Mouse (Mus musculus): ENCODE measurements around the gene Rpia. TPM values are rescaled to one million over a fixed set of nuclear protein-coding genes. Genes with fewer than 3 reads are reported as not detected.

The Rpia gene
- total RNA-seq, 2 experiments from 2014 or later = 8.1 to 8.8 TPM

DNA sequence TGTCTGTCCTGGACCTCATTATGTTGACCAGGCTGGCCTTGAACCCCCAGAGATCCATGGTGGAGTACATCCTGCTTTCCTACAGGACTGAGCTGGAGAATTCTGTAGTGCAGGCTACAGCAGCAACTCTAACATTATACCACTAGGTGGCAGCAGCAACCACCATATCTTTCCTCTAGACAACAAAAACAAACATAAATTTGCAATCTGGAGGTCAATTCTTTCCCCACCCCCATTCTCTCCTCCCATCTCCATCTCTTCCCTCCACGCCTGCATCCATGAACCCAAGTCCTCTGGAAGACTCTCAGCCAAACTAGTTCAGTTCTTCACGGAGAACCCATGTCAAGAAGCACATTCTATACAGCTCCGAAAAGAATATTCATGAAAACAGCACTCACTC, 12.6 kb upstream of the Rpia start:
- DNase-seq = peak; percentile 26

DNA sequence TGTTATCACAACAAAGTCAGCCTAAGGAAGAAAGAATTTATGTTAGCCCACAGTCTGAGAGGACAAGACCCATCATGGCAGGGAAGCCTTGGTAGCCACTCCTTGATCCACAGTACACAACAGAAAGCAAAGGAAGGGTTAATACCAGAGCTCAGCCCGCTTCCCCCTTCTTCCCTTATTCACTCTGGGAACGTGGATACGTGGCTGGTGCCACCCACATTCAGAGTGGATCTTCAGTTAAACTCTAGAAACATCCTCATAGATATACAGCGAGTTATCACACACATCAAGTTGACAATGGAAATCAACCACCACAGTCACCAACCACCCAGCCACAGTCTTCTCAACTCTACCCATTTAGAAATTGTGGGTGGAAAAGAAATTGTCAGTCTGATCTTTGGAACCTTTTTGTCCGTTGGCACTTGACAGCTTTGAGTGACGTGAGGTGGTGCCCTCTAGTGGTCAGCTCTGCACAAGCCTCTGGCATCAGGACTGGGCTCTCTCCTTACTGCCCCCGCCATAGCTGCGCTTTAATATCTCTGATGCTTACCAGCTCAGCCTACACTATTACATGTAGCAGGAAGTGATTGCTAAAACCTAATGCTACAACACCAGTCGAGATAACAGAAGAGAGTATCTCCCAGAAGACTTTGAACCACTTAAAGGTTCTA, 5.7 kb upstream of the Rpia start:
- peak; percentile 76 for DNase-seq

DNA sequence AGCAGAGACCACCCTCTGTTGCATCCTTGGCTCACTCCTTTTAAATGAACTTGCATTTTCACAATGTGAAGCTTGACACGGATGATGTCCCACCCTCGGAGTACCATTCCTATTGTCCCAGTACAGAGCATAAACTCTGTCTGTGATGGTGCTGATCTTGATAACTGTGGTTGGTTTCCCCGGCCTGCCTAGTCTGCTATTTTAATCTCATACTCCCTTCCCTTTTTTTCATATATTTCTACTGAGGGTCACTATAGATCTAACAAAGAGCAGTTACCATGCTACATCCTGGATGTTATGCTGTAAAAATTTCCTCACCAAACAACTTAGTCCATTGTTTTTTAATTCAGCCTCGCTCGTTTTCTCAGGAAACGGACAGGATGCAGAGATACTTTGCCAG, 4.9 kb upstream of the Rpia start:
- no peak for DNase-seq

DNA sequence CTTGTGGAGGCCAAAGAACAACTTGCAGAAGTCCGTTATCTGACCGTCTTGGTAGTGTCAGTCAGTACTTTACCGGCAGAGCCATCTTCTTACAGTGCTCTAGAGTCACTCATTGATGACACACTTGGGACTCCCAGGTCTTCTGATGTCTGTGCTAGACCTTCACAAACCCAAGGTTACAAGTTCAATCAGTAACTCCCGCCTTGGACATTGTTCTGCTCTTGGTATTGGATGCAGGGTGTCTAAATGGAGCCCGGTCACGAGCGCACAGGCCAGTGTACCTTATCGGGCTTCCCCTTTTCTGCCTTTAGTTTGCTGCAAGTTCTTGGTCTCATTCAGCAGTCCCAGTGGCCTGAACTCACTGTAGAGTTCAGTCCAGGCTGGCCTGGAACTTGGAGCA, 612 bp upstream of the Rpia start:
- DNase-seq = no peak

DNA sequence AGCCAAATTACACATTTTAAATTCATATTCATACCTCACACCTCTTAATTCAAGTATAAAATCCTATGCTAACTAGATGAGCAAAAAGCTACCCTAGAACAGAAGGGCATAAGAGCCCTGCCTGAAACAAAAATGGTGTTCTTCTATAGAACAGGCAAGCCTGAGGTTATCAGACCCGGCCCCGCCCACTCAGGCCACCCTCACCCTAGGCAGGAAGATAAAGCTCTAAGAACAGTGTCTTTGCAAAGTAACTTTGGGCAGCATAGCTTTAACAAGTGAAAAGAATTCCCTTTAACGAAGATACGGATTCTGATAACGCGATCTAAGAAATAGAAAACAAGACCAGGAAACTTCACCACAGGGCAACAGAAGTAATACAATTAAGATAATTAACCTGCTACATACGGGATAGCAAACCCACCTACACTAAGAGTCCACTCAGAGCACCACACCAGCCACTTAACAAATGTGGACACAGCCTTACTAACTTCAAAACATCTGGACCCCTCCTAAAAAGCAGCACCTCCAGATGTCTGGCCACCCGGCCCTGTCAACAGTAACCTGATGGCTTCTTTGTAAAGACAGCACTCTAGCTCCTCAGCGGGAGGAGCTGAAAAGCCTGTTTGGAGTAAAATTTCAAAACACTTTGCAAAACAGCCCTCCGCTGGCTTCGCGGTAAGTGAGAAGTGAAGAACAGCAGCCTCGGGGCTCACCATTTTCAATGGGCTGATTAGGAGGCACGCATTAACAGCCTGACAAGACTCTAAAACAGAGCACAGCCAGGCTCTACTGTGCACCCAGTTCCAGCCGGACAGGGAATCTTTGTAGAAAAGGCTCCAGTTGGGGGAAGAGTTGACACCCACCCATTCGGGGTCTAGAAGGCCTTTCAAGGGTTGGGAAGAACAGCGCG, 925 bp downstream of the Rpia start:
- peak; percentile 29 for DNase-seq

DNA sequence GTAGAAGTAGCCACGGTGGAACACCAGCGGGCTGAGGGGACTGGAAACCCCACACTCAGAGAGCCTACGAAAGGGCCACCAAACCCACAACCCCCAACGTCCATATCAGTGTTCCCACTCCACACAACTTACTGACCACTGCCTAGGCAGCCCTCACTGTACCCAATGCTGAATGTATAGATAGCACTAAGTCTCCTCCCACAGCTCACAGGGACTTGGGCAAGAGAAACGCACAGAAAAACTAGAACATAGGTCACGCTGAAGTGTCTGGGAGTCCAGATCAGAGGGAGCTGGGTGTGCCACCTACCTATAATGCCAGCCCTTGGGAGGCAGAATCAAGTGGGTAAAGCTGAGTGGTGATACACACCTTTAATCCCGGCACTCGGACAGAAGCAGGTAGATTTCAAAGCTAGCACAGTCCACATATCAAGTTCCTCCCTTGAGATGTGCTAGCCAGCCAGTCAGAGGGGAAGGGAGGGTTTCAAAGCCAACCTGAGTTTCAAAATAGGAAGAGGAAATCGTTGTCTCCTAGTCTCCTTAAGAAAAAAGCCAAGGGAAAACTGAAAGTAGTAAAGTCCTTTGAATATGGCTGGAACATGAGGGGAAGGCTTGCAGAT, 1.9 kb downstream of the Rpia start:
- no peak for DNase-seq

DNA sequence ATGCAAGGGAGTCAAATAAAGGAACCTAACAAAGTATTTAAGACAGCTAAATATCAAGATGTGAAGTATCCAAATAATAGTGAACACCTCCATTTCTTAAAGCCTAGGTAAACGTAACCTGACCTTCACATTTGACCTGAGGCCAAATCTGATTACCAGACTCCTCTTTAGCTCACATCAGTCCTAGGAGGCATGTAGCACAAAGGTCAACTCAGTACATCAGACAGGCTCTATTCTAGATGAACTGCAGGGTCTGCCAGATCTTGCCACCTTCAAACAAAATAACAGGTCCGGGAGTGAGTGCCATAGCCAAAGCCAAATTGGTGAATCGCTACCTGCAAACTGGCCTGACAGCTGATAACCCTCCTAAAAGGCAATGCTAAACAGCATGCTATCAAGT, 2.9 kb downstream of the Rpia start:
- no peak for DNase-seq

DNA sequence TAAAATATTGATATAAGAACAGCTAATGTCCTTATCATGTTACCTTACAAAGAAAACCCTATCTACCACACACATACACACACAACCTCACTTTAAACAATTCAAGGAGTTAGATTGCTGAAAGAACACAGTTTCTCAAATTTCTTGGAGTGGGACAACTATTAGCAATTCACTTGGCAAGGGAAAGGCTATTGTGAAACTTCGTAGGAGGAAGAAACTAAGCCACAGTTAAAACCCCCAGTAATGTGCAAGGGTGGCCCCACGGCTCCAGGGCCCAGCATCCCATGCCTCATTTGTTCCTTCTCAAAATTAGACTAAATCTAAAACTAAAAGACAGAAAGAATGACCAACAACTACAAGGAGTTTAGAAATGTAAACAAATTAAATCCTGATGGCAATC, 4.5 kb downstream of the Rpia start:
- no peak for DNase-seq

DNA sequence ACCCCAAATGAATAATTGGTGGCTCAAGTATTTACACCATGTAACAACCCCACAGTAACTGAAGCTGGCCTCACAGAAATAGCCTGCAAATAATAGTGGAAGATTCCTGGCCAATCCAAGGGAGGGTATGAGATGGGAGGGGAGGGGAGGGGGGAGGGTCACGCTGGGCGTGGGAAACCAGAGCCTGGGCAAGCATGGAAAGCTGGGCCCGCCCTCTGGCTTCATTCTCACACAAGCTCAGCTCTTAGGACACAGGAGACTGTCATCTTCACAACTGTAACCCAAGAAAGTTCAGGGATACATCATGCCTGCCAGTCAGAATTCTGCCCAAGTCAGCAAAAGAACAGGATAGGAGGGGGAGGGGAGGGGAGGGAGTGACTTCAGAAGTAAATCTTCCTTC, 6.2 kb downstream of the Rpia start:
- no peak for DNase-seq

DNA sequence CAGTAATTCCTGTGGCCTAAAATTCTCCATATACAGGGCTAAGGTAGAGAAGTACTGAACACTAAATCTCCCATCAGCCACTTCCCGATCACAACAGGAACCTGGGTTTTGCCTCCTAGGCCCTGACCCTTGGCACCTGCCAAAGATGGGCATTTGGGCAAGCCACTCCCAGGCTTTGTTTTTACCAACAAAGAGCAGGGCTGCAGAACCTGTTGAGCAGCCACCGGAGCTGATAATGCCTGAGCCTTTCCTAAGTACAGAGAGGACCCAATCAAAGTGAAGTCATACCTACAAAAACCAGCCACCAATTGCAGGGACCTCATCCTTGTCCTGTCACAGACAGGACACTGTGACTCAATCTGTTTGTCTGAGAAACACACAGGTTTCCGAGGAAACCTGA, 7.2 kb downstream of the Rpia start:
- no peak for DNase-seq

DNA sequence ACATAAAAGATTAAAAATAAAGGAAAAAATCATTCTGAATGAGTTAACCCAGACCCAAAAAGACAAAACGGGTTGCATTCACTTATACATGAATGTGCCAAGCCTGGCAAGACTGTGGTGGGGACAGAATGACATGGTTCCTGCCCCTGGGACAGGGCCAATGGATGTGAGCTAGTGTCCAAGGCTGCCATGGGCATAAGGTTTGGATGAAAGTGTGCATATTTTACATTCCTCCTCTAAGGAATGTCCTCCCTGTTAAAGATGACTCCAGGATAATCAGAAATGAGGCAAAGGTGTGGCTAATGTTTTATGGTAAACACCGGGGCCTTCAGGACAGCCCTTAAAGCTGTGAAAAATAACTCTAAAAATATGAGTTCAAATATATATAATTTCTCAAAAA, 10.7 kb downstream of the Rpia start:
- DNase-seq = no peak

DNA sequence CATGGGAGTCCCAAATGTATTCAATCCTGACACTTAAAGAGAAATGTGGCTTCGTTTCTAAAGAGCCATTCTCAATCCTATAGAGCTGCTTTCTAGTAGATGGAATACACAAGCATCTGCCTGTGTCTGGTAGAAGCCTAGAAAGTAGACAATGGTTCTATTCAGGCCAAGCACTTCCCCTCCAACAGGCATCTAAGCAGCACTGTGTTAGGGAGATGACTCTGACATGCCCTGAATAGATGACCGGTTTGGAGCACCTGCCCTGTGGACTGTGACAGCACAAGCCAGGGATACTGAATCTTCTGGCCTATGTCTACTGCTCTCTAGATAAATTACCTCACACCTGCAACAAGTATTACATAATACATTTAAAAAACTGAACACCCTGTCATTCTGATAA, 17.7 kb downstream of the Rpia start:
- no peak for DNase-seq

DNA sequence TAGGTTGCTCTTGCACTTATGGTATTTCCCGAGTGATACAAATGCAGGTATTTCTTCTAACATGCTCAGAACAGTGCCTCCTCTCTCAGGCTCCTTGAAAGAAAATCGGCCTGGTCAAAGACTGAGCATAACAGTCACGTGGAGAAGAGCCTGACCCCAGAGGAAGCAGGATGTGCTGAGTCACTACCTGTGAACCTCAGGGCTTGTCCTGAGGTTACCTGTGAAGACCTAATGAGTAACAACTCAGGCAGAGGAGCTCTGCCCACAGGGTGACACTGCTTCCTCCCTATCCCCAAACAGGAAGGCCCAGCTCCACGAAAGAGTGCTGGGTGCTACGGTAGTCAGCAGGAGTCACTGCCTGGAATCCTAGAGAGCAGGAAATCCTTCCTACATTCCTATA, 18.3 kb downstream of the Rpia start:
- no peak for DNase-seq

DNA sequence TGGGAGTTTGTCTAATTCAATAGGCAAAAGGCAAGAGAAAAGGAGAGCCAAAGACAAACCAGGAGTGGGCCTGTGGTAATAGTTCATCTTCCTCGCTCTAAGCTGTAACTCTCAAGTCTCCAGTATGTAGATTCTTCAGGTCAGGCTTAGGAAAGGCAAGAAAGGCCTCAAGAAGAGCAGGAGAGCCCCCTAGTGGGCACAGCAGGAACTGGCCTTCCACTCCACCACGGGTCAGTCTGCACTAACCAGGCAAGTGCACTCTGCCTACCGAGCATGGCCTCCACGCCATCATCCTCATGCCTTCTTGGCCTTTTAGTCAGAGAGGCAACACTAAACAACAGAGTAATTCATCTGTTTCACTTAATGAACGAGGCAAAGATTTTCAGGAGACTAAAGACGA, 23.3 kb downstream of the Rpia start:
- peak; percentile 77 for DNase-seq

DNA sequence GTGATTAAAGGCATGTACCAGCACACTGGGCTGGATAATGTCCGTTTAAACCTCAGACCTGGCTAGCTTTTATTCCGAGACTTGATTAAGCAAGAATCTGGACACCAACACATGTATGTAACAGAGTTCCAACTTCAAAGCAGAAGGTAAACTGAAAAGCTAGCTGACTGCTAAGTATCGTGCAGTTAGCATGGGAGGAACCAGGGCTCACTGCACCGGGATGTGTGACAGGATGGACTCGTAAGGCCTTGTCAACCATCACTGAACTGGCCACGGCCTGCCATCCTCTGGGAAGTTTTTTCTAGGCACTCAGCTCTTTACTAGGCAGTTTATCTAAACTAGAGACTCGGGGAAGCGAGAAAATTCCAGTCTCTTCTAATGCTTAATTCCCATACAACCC, 27.0 kb downstream of the Rpia start:
- DNase-seq = no peak

DNA sequence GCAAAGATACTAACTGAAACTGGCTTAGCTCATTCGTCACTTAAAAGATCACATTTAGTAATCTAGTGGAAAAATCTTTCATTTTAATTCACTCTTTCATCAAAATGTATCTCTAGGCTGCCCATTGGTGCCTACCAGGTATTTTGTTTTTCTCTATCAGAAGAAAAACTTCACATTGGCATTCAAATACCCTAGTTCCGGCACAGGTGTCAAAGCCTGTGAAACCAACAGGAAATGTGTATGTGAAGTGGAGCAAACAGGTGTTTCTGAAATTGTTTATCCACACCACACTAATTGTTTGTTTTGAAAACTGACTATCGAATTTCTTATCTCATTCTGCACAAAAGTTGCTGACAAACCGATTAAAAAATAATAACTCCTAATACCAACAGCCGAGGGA, 27.5 kb downstream of the Rpia start:
- no peak for DNase-seq

DNA sequence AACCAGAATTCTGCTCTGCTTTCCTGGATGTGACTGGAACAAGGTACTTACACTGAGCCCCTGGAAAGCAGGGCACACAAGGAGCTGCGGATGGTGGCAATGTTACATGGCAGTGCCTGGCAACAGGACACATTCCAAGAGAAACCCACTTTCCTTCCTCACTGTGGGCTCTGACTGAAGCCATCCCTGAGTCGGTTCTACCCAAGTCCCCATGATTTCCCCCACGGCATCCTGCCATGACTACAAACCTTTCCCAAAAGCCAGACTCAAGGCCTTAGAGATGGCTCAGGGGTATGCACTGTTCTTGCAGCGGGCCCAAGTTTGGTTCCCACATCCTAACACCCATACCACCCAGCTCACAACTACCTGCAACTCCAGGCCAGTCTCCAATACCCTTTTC, 28.2 kb downstream of the Rpia start:
- DNase-seq = no peak

DNA sequence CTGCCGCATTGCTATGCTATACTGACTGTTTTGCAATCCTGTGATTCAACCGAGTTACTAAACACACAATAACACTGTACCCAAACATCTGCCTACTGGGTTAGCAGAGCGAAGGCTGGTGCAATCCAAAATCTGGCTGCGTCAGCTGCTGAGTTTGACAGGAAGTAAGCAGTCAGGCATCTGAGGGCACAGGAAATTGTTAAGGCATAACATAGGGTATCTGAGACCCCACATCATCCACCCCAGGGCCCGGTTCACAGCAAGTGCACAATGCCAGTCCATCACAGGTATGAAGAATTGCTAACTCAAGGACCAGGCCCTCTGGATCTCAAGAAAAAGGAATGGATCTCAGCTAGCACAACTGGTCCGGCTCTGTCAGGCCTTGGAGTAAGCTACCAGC, 29.4 kb downstream of the Rpia start:
- DNase-seq = no peak

DNA sequence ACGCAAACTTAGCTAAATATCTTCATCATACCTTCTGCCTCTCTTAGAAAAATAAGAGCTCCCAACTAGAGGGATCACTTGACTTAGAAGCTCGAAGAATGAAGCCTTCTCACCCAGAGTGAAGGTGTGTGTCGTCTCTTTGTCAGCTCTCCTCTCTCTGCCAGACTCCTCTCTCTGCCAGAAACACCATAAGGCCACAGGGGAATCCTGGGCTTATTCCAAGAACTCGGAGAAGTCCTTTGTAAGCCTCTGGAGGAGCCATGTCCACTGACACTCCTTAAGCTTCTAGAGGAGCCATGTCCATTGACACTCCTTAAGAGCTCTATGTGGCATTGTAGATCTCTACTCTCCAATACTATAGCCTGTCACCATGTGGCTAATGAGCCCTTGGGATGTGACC, 31.1 kb downstream of the Rpia start:
- no peak for DNase-seq

DNA sequence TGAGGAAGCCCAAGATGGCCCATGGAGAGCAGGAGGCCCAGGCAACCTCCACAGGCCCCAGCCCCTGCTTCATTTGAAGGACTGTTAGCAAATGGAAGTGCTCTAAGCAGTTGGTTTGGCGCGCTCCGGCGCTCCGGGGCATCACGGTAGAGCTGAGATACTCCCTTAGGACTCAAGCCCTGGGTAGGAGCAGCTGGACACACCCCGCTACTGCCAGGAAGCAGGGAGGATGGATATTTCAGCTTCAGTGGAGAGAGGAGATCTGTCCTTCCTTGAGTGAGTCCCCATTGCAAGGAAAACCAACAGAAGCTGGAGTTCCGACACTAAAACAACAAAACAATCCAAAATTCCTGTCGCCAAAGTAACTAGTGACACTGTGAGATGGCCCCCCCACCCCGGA, 37.2 kb downstream of the Rpia start:
- DNase-seq = no peak

DNA sequence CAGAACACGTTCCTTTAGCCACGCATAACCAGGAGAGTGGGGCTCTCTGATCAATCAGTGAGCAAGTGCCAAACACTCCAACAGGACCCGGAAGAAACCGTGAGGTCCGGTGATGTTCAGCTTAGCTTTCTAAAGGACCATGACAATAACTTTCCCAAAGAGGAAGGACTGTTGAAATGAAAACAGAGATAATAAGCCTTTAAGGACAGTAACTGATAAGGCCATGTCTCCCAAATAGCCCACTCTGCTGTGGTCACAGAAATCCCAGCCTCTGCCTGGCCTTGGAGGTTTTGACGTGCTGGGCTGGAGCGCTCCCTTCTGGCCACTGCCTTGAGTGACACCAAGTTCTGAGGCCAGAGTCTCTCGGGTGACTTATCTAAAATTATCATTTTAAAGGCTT, 39.7 kb downstream of the Rpia start:
- peak; percentile 37 for DNase-seq

DNA sequence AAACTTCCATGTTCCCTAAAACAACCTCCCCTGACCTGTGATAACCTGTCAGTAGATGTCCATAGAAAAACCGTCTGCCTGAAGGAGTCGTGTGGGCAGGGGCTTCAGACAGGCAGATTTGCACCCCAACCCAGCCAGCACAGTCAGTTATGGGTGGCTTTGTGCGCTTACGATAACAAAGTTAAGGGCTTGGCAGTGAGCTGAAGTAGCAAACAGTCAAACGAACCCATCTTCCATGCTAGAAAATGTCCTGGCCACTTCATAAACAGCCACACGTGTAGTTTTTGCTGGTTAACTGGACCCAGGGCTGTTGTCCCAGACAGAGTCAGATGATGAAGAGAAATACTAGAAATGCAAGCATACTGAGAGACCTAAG, 40.1 kb downstream of the Rpia start:
- no peak for DNase-seq

DNA sequence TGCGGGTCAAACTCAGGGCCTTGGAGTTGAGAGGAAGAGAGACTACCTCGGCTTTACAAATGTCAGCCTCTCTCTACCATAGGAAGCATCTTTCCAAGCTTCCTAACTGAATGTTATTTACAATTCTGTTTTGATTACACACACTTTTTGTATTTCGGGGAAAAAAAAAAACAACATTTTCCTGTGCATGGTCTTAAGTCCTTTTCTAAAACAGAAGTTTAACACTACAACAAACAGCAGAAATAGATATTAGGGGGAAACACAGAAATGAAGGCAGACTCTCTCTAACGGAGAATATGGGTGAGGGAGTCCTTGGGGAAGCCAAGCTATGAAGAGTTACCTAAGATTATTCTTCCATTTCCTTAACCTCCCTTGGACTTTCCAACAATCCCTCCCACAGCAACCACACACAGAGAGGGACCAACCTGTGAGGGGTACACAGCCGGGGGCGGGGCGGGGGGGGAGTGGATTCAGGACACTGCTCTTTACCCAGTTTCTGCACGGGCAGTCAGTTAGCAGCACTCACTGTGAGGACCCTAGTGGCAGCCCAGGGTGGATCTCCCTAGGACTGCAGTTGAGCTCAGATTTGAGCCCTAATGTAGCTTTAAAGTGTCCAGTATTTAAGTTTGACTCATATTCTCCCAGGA, 40.7 kb downstream of the Rpia start:
- DNase-seq = no peak

All from heart, postnatal 4 days (tissue).